Mouse (Mus musculus) cortical plate, adult 2 months (tissue): Measurements from ENCODE around the gene Serpinb9.

Source experiments
- CTCF ChIP-seq: fragments of 200-500 bp; IDR thresholded peaks from 2 replicates; pipeline ENCODE4 v1.5.1; 2011; ENCODE audit warnings: mild to moderate bottlenecking, control low read depth, low read length; ENCODE audit not compliant: insufficient read depth; ENCODE audit errors: extremely low read depth
- POLR2A ChIP-seq: fragments of 200-500 bp; IDR thresholded peaks from 2 replicates; pipeline ENCODE4 v1.6.1; 2011; ENCODE audit warnings: mild to moderate bottlenecking, low read length, control low read depth; ENCODE audit not compliant: insufficient read depth; ENCODE audit errors: extremely low read depth

- no peak for TF ChIP-seq POLR2A
- no peak for TF ChIP-seq CTCF
Observed at GRCm38 (mm10) chr13:32986256-32986655, 16.8 kb upstream of the Serpinb9 start.
